Mouse (Mus musculus) spleen, adult 2 months (tissue): ENCODE measurements at regions not wholly inside any gene's neighbourhood (a gene's known extent, or its start where the extent isn't known, plus 50 kb on each side); places are given as distances from the start of the nearest gene placed in this dataset.

ENCODE experiments used
- DNase-seq, 2 experiments: peaks; one replicate each; pipeline versions ENCODE4 v3.0.0 to v3.0.0-alpha.2; 2012 to 2021; ENCODE audit warnings: low spot score in 2 of 2, low read depth in 1 of 2
- H3K27ac ChIP-seq: fragments of 200-500 bp; 2 replicates; pipeline ENCODE4 v1.5.1; 2012; ENCODE audit warnings: low read length, inconsistent platforms; ENCODE audit not compliant: insufficient read depth
- H3K27me3 ChIP-seq: fragments of 200-500 bp; 2 replicates; pipeline ENCODE4 v1.6.1; 2012; ENCODE audit warnings: mild to moderate bottlenecking, moderate library complexity, low read length, inconsistent platforms; ENCODE audit not compliant: control insufficient read depth, insufficient read depth
- H3K36me3 ChIP-seq: fragments of 200-500 bp; 2 replicates; pipeline ENCODE4 v1.6.1; 2012; ENCODE audit warnings: mild to moderate bottlenecking, low read length, inconsistent platforms; ENCODE audit not compliant: control insufficient read depth, insufficient read depth
- H3K4me1 ChIP-seq: fragments of 200-500 bp; 2 replicates; pipeline ENCODE4 v1.6.1; 2011; ENCODE audit warnings: inconsistent platforms; ENCODE audit not compliant: control insufficient read depth, insufficient read depth, insufficient read length
- H3K4me3 ChIP-seq: fragments of 200-500 bp; 2 replicates; pipeline ENCODE4 v1.5.1; 2011; ENCODE audit warnings: mild to moderate bottlenecking, inconsistent platforms; ENCODE audit not compliant: insufficient read depth, insufficient read length; ENCODE audit errors: extremely low read depth
- CTCF ChIP-seq: fragments of 200-500 bp; IDR thresholded peaks from 2 replicates; pipeline ENCODE4 v1.5.1; 2011; ENCODE audit warnings: mild to moderate bottlenecking, inconsistent platforms; ENCODE audit not compliant: insufficient read depth, insufficient read length, insufficient replicate concordance; ENCODE audit errors: extremely low read depth
- POLR2A ChIP-seq: fragments of 200-500 bp; IDR thresholded peaks from 2 replicates; pipeline ENCODE4 v1.6.1; 2011; ENCODE audit warnings: low read depth, low read length, inconsistent platforms
- WGBS: fragments of 180-500 bp; shearing (Covaris S2); methylation state at CpG from one replicate; pipeline ENCODE4 v1.1.7; 2018; 5-methylcytosine and 5-hydroxymethylcytosine counted together

DNA sequence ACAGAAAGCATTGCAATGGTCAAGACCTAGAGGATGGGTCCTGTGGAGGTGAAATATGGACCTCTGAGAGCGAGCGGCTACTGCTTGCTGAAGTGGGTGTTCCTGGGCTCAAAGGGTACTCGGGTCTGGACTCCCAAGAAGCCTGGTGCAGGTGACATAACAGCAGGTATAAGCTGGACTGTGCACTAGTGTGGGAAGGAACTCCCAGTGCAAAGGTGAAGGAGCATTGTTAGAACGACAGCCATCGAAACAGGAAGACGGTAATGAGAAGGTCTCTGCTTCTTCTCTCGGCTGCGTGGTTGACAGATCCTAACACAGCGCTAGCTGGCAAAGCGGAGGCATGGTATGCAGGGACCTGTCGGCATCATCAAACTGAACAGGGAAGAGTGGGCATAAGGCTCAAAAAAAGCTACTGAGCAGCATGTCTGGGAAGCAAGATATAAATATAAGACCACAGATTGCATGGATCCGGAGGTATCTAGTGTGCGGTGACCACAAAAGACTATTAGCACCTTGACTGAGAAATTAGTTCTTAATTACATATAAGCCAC is 287.0 kb upstream of the Klf3 start:
- Histone ChIP-seq H3K4me3 (no peak overlapping the region), H3K36me3 (no peaks in the 10 kb centered on the region), H3K27me3 (no peaks in the 10 kb centered on the region), H3K4me1 (no peaks in the 10 kb centered on the region), H3K27ac (no peak overlapping the region)
- WGBS: 86% methylated on average over 13 of the region's 13 CpGs
- TF ChIP-seq POLR2A: no peak
- TF ChIP-seq CTCF: no peak
- DNase-seq: no peak

DNA sequence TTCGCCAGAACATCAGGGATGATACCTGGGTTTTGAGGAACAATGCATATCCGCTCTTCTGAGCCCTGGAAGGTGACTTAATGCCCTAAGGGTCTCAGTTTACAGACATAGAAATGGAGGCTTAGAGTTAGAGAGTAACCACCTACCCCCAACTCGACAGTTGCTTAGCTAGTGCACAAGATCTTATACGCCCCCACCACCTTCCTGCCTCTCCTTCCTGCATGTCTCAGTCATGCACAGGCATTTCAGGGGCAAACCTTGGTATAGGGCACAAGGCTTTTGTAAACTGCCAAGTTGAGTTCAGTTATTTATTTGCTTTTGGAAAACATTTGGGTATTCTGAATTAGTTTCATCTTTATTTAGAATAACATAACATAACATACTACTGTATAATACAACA is 285.9 kb upstream of the Klf3 start:
- H3K27ac ChIP-seq: no peak overlapping the region
- WGBS: 63% methylated on average over 4 of the region's 4 CpGs
- DNase-seq: no peak

DNA sequence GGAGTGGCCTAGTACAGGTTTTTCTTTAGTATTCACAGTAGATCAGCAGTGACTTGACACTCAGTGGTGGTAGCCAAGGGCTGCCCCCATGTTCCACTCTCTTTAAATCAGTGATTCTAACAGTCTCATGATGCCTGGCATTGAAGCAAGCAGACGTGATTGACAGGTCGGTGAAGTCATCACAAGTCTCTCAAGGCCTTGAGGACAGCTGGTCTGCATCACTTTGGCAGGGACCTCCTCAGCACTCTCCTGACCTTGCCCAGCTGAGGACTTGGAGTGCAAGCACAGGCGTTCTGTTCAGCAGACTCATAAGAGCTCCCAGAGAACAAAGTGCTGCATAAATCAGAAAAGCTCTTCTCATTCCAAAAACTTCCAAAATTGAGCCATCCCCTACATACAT is 285.4 kb upstream of the Klf3 start:
- Histone ChIP-seq H3K27ac (no peak overlapping the region), H3K4me1 (no peaks in the 10 kb centered on the region), H3K27me3 (no peaks in the 10 kb centered on the region), H3K36me3 (no peaks in the 10 kb centered on the region), H3K4me3 (no peak overlapping the region)
- 72% methylated on average over 3 of the region's 3 CpGs for WGBS
- no peak for DNase-seq
- TF ChIP-seq CTCF (no peak), POLR2A (no peak)

More for the DNA sequence above, 285.9 kb upstream of the Klf3 start:
- Histone ChIP-seq H3K27me3 (no peaks in the 10 kb centered on the region), H3K36me3 (no peaks in the 10 kb centered on the region), H3K4me3 (no peak overlapping the region), H3K4me1 (no peaks in the 10 kb centered on the region)
- TF ChIP-seq CTCF: no peak
- no peak for TF ChIP-seq POLR2A

DNA sequence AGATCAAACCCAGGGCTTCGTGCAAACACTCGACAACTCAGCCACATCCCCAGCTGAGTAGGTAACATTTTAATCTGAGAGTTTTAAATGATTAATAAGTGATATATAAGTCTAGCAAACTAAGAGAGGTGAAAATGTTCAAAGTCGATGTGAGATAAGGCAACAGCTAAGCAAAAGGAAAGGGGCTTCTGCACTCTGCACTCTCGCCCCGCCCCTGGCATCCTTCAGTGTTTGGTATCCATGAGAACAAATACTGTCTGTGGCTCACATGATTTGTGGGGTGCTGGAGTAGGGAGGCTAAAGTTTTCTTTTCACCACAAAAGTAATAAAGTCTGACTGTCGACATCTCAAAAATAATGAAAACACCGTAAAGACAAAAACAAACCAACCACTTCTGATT is 284.2 kb upstream of the Klf3 start:
- no peaks in the 10 kb centered on the region for H3K36me3 ChIP-seq
- 65% methylated on average over 7 of the region's 7 CpGs for WGBS
- no peak overlapping the region for H3K4me3 ChIP-seq
- no peaks in the 10 kb centered on the region for H3K27me3 ChIP-seq
- TF ChIP-seq CTCF (no peak), POLR2A (no peak)
- no peaks in the 10 kb centered on the region for H3K4me1 ChIP-seq
- H3K27ac ChIP-seq: no peak overlapping the region
- no peak for DNase-seq

- Histone ChIP-seq H3K27ac (no peak overlapping the region), H3K4me1 (no peaks in the 10 kb centered on the region), H3K27me3 (no peaks in the 10 kb centered on the region), H3K4me3 (no peak overlapping the region), H3K36me3 (no peaks in the 10 kb centered on the region)
- TF ChIP-seq CTCF: no peak
- no peak for TF ChIP-seq POLR2A
- DNase-seq: no peak
- 96% methylated on average over 12 of the region's 12 CpGs for WGBS
These were observed 283.5 kb upstream of the Klf3 start for GRCm38 (mm10) chr5:64519731-64520130.

DNA sequence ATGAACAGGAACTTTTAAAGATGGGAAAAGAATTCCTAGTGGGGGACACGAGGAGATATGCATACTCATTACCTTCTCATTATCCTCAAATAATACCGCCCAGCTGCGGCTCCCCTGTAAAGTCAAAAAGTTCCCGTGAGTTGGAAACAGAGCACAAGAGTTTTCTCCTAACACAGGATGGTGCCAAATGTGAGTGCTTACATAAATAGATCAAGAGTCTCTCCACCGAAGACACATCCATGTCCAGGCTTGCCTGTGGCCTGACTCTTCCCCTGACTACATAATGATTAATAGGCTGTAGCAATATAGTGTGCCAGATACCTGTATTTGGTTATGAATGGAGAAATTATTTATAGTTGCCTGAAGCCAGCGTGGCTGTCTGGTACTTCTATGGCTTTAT is 281.8 kb upstream of the Klf3 start:
- no peak for TF ChIP-seq CTCF
- TF ChIP-seq POLR2A: no peak
- H3K36me3 ChIP-seq: no peaks in the 10 kb centered on the region
- H3K27ac ChIP-seq: no peak overlapping the region
- H3K4me1 ChIP-seq: no peaks in the 10 kb centered on the region
- no peaks in the 10 kb centered on the region for H3K27me3 ChIP-seq
- no peak for DNase-seq
- no peak overlapping the region for H3K4me3 ChIP-seq
- whole genome bisulfite sequencing: 78% methylated on average over 6 of the region's 6 CpGs

DNA sequence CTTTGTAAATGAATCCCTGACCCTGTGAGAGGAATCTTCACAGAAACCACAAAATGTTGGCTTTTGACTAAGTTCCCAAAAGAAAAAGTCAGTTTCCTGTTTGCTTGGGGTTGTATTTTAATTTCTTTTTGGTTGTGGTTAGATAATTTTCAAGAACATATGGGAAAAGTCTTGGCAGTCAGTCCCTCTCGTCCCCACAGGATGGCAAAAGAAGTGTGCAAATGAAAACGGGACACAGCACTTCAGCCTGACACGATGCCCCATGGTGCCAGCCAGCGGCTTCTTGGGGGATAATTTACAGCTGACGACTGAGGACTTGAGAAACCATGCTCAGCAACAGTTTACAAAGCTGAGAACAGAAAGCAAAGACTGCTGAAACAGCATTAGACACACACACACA is 281.2 kb upstream of the Klf3 start:
- H3K27ac ChIP-seq: no peak overlapping the region
- DNase-seq: no peak
- no peak for TF ChIP-seq POLR2A
- no peak for TF ChIP-seq CTCF
- no peak overlapping the region for H3K4me3 ChIP-seq
- H3K4me1 ChIP-seq: no peaks in the 10 kb centered on the region
- no peaks in the 10 kb centered on the region for H3K27me3 ChIP-seq
- WGBS: 13% methylated on average over 5 of the region's 5 CpGs
- no peaks in the 10 kb centered on the region for H3K36me3 ChIP-seq

DNA sequence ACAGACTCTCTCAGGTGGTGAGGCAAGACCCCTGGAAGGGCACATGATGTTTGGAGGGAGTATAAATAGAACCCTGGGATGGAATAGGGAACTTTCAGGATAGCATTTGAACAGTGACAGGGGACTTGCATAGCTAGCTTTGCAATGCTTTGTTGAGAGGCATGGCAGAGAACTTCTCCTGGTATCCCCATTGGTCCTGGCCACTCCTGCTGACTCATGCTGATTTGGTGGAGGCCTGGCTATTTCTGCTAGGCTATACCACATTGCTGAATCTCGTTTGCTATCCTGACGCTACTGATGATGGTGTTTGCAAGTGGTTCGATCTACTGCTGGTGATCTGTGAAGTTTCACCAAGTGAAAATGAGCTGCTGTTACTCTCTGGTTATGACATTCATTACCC is 276.7 kb upstream of the Klf3 start:
- WGBS: 90% methylated on average over 3 of the region's 3 CpGs

More for the DNA sequence above, 276.7 kb upstream of the Klf3 start:
- no peaks in the 10 kb centered on the region for H3K4me1 ChIP-seq
- H3K36me3 ChIP-seq: no peaks in the 10 kb centered on the region
- DNase-seq: no peak
- H3K27ac ChIP-seq: no peak overlapping the region
- H3K4me3 ChIP-seq: no peak overlapping the region
- no peaks in the 10 kb centered on the region; the same call in 1 of the 2 replicates for H3K27me3 ChIP-seq
- TF ChIP-seq POLR2A (no peak), CTCF (no peak)
